Mouse (Mus musculus): Measurements from ENCODE around the gene Aurkb. TPM values are rescaled to one million over a fixed set of nuclear protein-coding genes. Genes with fewer than 3 reads are reported as not detected.
A peak's percentile ranks its signal among the peaks of the same experiment; 100 is the strongest.

Aurkb gene
- polyA plus RNA-seq, 1 experiment from 2014 or later = 209 TPM

- TF ChIP-seq CTCF (IDR thresholded peaks at IDR 0.05; ENCODE audit: low read depth) = no peak
- peak overlapping the region; percentile 73 for H3K9ac ChIP-seq
- no peak for ATAC-seq (ENCODE audit: insufficient read depth)
- H3K36me3 ChIP-seq (ENCODE audit: insufficient read depth) = peaks cover 40% of the 10 kb centered on the region
- peak overlapping the region; percentile 55 for H3K4me3 ChIP-seq (ENCODE audit: low read depth, low read length)
- no peaks in the 10 kb centered on the region for H3K27me3 ChIP-seq (ENCODE audit: insufficient read depth, low read length)
- peak overlapping the region; percentile 97 for H3K4me2 ChIP-seq
- H3K9me3 ChIP-seq (ENCODE audit: low read depth, low read length) = no peaks in the 10 kb centered on the region
- H3K27ac ChIP-seq (ENCODE audit: low read depth) = peak overlapping the region; percentile 98
- under 1% methylated on average over 22 of the region's 22 CpGs for WGBS
- DNase-seq = peak; percentile 82
- peaks cover 32% of the 10 kb centered on the region for H3K4me1 ChIP-seq (ENCODE audit: insufficient read depth)
Observed at GRCm38 (mm10) chr11:69099177-69099914, 53.9 kb downstream of the Aurkb start.

- peak overlapping the region; percentile 73 for H3K9ac ChIP-seq
- H3K9me3 ChIP-seq (ENCODE audit: low read depth, low read length) = no peaks in the 10 kb centered on the region
- H3K4me2 ChIP-seq = peak overlapping the region; percentile 97
- DNase-seq (peak; percentile 96), ATAC-seq (ENCODE audit: insufficient read depth) (peak; percentile 16)
- peak overlapping the region; percentile 98 for H3K27ac ChIP-seq (ENCODE audit: low read depth)
- peaks cover 46% of the 10 kb centered on the region for H3K36me3 ChIP-seq (ENCODE audit: insufficient read depth)
- WGBS = under 1% methylated on average over 23 of the region's 23 CpGs
- H3K4me1 ChIP-seq (ENCODE audit: insufficient read depth) = peaks cover 32% of the 10 kb centered on the region
- peak overlapping the region; percentile 55 for H3K4me3 ChIP-seq (ENCODE audit: low read depth, low read length)
- no peak; the same call in 1 of the 2 replicates for TF ChIP-seq CTCF (IDR thresholded peaks at IDR 0.05; ENCODE audit: low read depth)
- no peaks in the 10 kb centered on the region for H3K27me3 ChIP-seq (ENCODE audit: insufficient read depth, low read length)
Observed at GRCm38 (mm10) chr11:69099915-69100345, 54.5 kb downstream of the Aurkb start.

GRCm38 (mm10) chr11:69100639-69101360 is 55.4 kb downstream of the Aurkb start:
- Histone ChIP-seq H3K4me2 (peak overlapping the region; percentile 97), H3K27ac (ENCODE audit: low read depth) (peak overlapping the region; percentile 98; the same call in 1 of the 2 replicates), H3K4me3 (ENCODE audit: low read depth, low read length) (peak overlapping the region; percentile 55), H3K36me3 (ENCODE audit: insufficient read depth) (peaks cover 54% of the 10 kb centered on the region), H3K9me3 (ENCODE audit: low read depth, low read length) (no peaks in the 10 kb centered on the region), H3K9ac (0 out of 2 replicates have a peak overlapping the region, but pooled peaks have one; percentile 73), H3K4me1 (ENCODE audit: insufficient read depth) (peaks cover 31% of the 10 kb centered on the region), H3K27me3 (ENCODE audit: insufficient read depth, low read length) (no peaks in the 10 kb centered on the region)
- no peak for TF ChIP-seq CTCF (IDR thresholded peaks at IDR 0.05; ENCODE audit: low read depth)
- DNase-seq = no peak
- ATAC-seq (ENCODE audit: insufficient read depth) = no peak
- 88% methylated on average over 20 of the region's 20 CpGs for WGBS

Other genes starting within 250 kb of the Aurkb start
- gene Ndel1, start 173.8 kb upstream of the Aurkb start, polyA plus RNA-seq (2014; fragmentation: Nextera tagmentation; extraction: Ambion mirVana) = 63.1 and 67.6 TPM in 2 replicates
- 0.07 and 0.11 TPM in 2 replicates for gene Rnf222, start 157.1 kb upstream of the Aurkb start, polyA plus RNA-seq (2014; fragmentation: Nextera tagmentation; extraction: Ambion mirVana)
- gene Rpl26, start 144.1 kb upstream of the Aurkb start, polyA plus RNA-seq (2014; fragmentation: Nextera tagmentation; extraction: Ambion mirVana) = 1,103 and 1,167 TPM in 2 replicates
- gene Odf4, start 118.6 kb upstream of the Aurkb start, polyA plus RNA-seq (2014; fragmentation: Nextera tagmentation; extraction: Ambion mirVana) = not detected in 2 replicates
- 21.6 and 23.9 TPM in 2 replicates for gene Arhgef15, start 88.2 kb upstream of the Aurkb start, polyA plus RNA-seq (2014; fragmentation: Nextera tagmentation; extraction: Ambion mirVana)
- 3.9 and 4.0 TPM in 2 replicates for gene Slc25a35, start 77.5 kb upstream of the Aurkb start, polyA plus RNA-seq (2014; fragmentation: Nextera tagmentation; extraction: Ambion mirVana)
- gene Rangrf, start 70.5 kb upstream of the Aurkb start, polyA plus RNA-seq (2014; fragmentation: Nextera tagmentation; extraction: Ambion mirVana) = 49.9 TPM in 2 replicates
- 36.8 and 43.3 TPM in 2 replicates for gene Pfas, start 37.2 kb upstream of the Aurkb start, polyA plus RNA-seq (2014; fragmentation: Nextera tagmentation; extraction: Ambion mirVana)
- 59.3 and 63.6 TPM in 2 replicates for gene Ctc1, start 29.7 kb upstream of the Aurkb start, polyA plus RNA-seq (2014; fragmentation: Nextera tagmentation; extraction: Ambion mirVana)
- gene Borcs6, start 14.1 kb downstream of the Aurkb start, polyA plus RNA-seq (2014; fragmentation: Nextera tagmentation; extraction: Ambion mirVana) = 8.0 and 9.5 TPM in 2 replicates
- 51.0 and 54.4 TPM in 2 replicates for gene Tmem107, start 25.2 kb downstream of the Aurkb start, polyA plus RNA-seq (2014; fragmentation: Nextera tagmentation; extraction: Ambion mirVana)
- 64.0 and 64.2 TPM in 2 replicates for gene Vamp2, start 42.8 kb downstream of the Aurkb start, polyA plus RNA-seq (2014; fragmentation: Nextera tagmentation; extraction: Ambion mirVana)
- 15.4 and 23.7 TPM in 2 replicates for gene Per1, start 49.6 kb downstream of the Aurkb start, polyA plus RNA-seq (2014; fragmentation: Nextera tagmentation; extraction: Ambion mirVana)
- gene Hes7, start 74.8 kb downstream of the Aurkb start, polyA plus RNA-seq (2014; fragmentation: Nextera tagmentation; extraction: Ambion mirVana) = 0.57 and 0.68 TPM in 2 replicates
- gene 9130213A22Rik, start 76.9 kb downstream of the Aurkb start, polyA plus RNA-seq (2014; fragmentation: Nextera tagmentation; extraction: Ambion mirVana) = 0.19 and 0.41 TPM in 2 replicates
- gene Aloxe3, start 80.2 kb downstream of the Aurkb start, polyA plus RNA-seq (2014; fragmentation: Nextera tagmentation; extraction: Ambion mirVana) = 0.09 and 0.17 TPM in 2 replicates
- gene Alox12b, start 111.3 kb downstream of the Aurkb start, polyA plus RNA-seq (2014; fragmentation: Nextera tagmentation; extraction: Ambion mirVana) = not detected in 2 replicates
- gene Alox8, start 152.2 kb downstream of the Aurkb start, polyA plus RNA-seq (2014; fragmentation: Nextera tagmentation; extraction: Ambion mirVana) = not detected in 2 replicates
- gene Gucy2e, start 191.4 kb downstream of the Aurkb start, polyA plus RNA-seq (2014; fragmentation: Nextera tagmentation; extraction: Ambion mirVana) = not detected in 2 replicates